Mouse (Mus musculus): ENCODE results near the gene Tesk1.

Gene Tesk1

GRCm38 (mm10) chr4:43490801-43491200, 49.1 kb downstream of the Tesk1 start:
- in situ Hi-C loops (cut with MboI, MseI), result no loop called here

GRCm38 (mm10) chr4:43492101-43492820, 50.5 kb downstream of the Tesk1 start:
- in situ Hi-C loops (cut with MboI, MseI), result no loop called here

GRCm38 (mm10) chr4:43492821-43493185, 51.1 kb downstream of the Tesk1 start, which contains the start of gene Ccdc107:
Gene Ccdc107, plus strand, starts transcription at chr4:43492900.
- in situ Hi-C loops (cut with MboI, MseI), result no loop called here

- in situ Hi-C loops (cut with MboI, MseI), result no loop called here
These were observed 51.6 kb downstream of the Tesk1 start for GRCm38 (mm10) chr4:43493186-43493845.

GRCm38 (mm10) chr4:43493846-43494240, 52.1 kb downstream of the Tesk1 start:
- in situ Hi-C loops (cut with MboI, MseI), result no loop called here

- in situ Hi-C loops (cut with MboI, MseI), result loop anchor here (5.0 kb wide), 1 partner anchor 466 kb away; no protein-coding TSS in a partner anchor
These were observed 54.8 kb downstream of the Tesk1 start for GRCm38 (mm10) chr4:43496587-43496986.

GRCm38 (mm10) chr4:43497405-43497804, 55.7 kb downstream of the Tesk1 start:
- in situ Hi-C loops (cut with MboI, MseI), result loop anchor here (5.0 kb wide), 1 partner anchor 465 kb away; no protein-coding TSS in a partner anchor

All from regulatory T cell (primary cell).